Mouse (Mus musculus) embryonic facial prominence, embryonic 14.5 days (tissue): Measurements from ENCODE around the gene Dok3. TPM values are rescaled to one million over a fixed set of nuclear protein-coding genes. Genes with fewer than 3 reads are reported as not detected.

Experiments used
- ATAC-seq: fragments of 200-750 bp; cut with Nextera tagmentation; 2 replicates; pipeline ENCODE4 v1.8.0; 2017; ENCODE audit warnings: low read depth, moderate number of reproducible peaks, moderate TSS enrichment
- DNase-seq: peaks from one replicate; pipeline ENCODE4 v3.0.0-alpha.2; 2015; ENCODE audit warnings: low spot score
- H3K27ac ChIP-seq: fragments of 300-500 bp; sonication (generic); replicated peaks from 2 replicates; pipeline ENCODE4 v1.5.1; 2014; ENCODE audit warnings: low read depth, mild to moderate bottlenecking, low read length, moderate library complexity
- H3K27me3 ChIP-seq: fragments of 300-500 bp; sonication (generic); replicated peaks from 2 replicates; pipeline ENCODE4 v1.6.1; 2014; ENCODE audit warnings: low read length; ENCODE audit not compliant: control insufficient read depth, insufficient read depth
- H3K36me3 ChIP-seq: fragments of 300-500 bp; sonication (generic); 2 replicates; pipeline ENCODE4 v1.6.1; 2014; ENCODE audit warnings: low read length, mixed read lengths; ENCODE audit not compliant: control insufficient read depth, insufficient read depth
- H3K4me1 ChIP-seq: fragments of 300-500 bp; sonication (generic); 2 replicates; pipeline ENCODE4 v1.6.1; 2014; ENCODE audit warnings: antibody characterized with exemption, low read length; ENCODE audit not compliant: control insufficient read depth, insufficient read depth
- H3K4me2 ChIP-seq: fragments of 300-500 bp; sonication (generic); 2 replicates; pipeline ENCODE4 v1.6.1; 2014; ENCODE audit warnings: low read depth, mild to moderate bottlenecking, low read length, moderate library complexity, mixed read lengths
- H3K4me3 ChIP-seq: fragments of 300-500 bp; sonication (generic); 2 replicates; pipeline ENCODE4 v1.5.1; 2014; ENCODE audit warnings: low read depth, mild to moderate bottlenecking, low read length
- H3K9ac ChIP-seq: fragments of 300-500 bp; sonication (generic); 2 replicates; pipeline ENCODE4 v1.6.1; 2014; ENCODE audit warnings: low read depth, mild to moderate bottlenecking, low read length, moderate library complexity, mixed read lengths
- H3K9me3 ChIP-seq: fragments of 300-500 bp; sonication (generic); 2 replicates; pipeline ENCODE4 v1.6.1; 2016; ENCODE audit warnings: low read length; ENCODE audit not compliant: control insufficient read depth
- WGBS: fragments of 180-500 bp; shearing (Covaris S2); extraction: QIAGEN DNeasy Blood & Tissue Kit; methylation state at CpG from one replicate; pipeline ENCODE4 v1.1.7; 2014; 5-methylcytosine and 5-hydroxymethylcytosine counted together
- polyA plus RNA-seq: library from polyadenylated mRNA; unstranded; fragments of >200 nt; fragmentation: Nextera tagmentation; extraction: Ambion mirVana; gene quantifications from 2 replicates; pipeline ENCODE4 v1.2.1, GENCODE M21; 2014

The Dok3 gene
- polyA plus RNA-seq, 1 experiment from 2014 or later: 3.8 TPM

- ATAC-seq (no peak), DNase-seq (no peak)
- WGBS: 83% methylated on average over 6 of the region's 10 CpGs
- Histone ChIP-seq H3K4me3 (no peak overlapping the region), H3K4me1 (peaks cover 23% of the 10 kb centered on the region), H3K9me3 (no peaks in the 10 kb centered on the region), H3K36me3 (peaks cover 70% of the 10 kb centered on the region), H3K27me3 (no peaks in the 10 kb centered on the region), H3K9ac (no peak overlapping the region), H3K27ac (no peak overlapping the region), H3K4me2 (no peak overlapping the region)
Observed at GRCm38 (mm10) chr13:55508531-55508930, 20.6 kb downstream of the Dok3 start.

GRCm38 (mm10) chr13:55507877-55508276 lies 21.2 kb downstream of the Dok3 start:
- no peak for ATAC-seq
- H3K4me3 ChIP-seq: no peak overlapping the region

GRCm38 (mm10) chr13:55506697-55507096 lies 22.4 kb downstream of the Dok3 start:
- Histone ChIP-seq H3K4me2 (no peak overlapping the region), H3K9ac (no peak overlapping the region), H3K9me3 (no peaks in the 10 kb centered on the region), H3K4me1 (peaks cover 16% of the 10 kb centered on the region), H3K27me3 (no peaks in the 10 kb centered on the region), H3K4me3 (no peak overlapping the region), H3K36me3 (peaks cover 85% of the 10 kb centered on the region), H3K27ac (no peak overlapping the region)
- DNase-seq: no peak
- 89% methylated on average over 10 of the region's 10 CpGs for WGBS
- ATAC-seq: no peak

More at GRCm38 (mm10) chr13:55507877-55508276, 21.2 kb downstream of the Dok3 start:
- no peak for DNase-seq
- WGBS: 64% methylated on average over 11 of the region's 11 CpGs
- Histone ChIP-seq H3K36me3 (peaks cover 76% of the 10 kb centered on the region), H3K4me2 (no peak overlapping the region), H3K9me3 (no peaks in the 10 kb centered on the region), H3K27ac (no peak overlapping the region), H3K9ac (no peak overlapping the region), H3K27me3 (no peaks in the 10 kb centered on the region), H3K4me1 (peaks cover 23% of the 10 kb centered on the region)

- Histone ChIP-seq H3K36me3 (peaks cover 93% of the 10 kb centered on the region), H3K4me2 (no peak overlapping the region), H3K27me3 (no peaks in the 10 kb centered on the region), H3K9ac (no peak overlapping the region), H3K4me3 (no peak overlapping the region), H3K4me1 (peaks cover 8% of the 10 kb centered on the region), H3K27ac (no peak overlapping the region), H3K9me3 (no peaks in the 10 kb centered on the region)
- DNase-seq: no peak
- 96% methylated on average over 5 of the region's 9 CpGs for WGBS
- ATAC-seq: no peak
Observed at GRCm38 (mm10) chr13:55505810-55506209, 23.3 kb downstream of the Dok3 start.

- DNase-seq (no peak), ATAC-seq (no peak)
- WGBS: 89% methylated on average over 5 of the region's 5 CpGs
- Histone ChIP-seq H3K4me3 (no peak overlapping the region), H3K4me1 (no peaks in the 10 kb centered on the region), H3K27me3 (no peaks in the 10 kb centered on the region), H3K27ac (no peak overlapping the region), H3K9ac (no peak overlapping the region), H3K9me3 (no peaks in the 10 kb centered on the region), H3K4me2 (no peak overlapping the region), H3K36me3 (peaks cover 93% of the 10 kb centered on the region)
Observed at GRCm38 (mm10) chr13:55504390-55504789, 24.7 kb downstream of the Dok3 start.

GRCm38 (mm10) chr13:55502405-55502804 lies 26.7 kb downstream of the Dok3 start:
- 86% methylated on average over 8 of the region's 8 CpGs for WGBS
- no peaks in the 10 kb centered on the region for H3K27me3 ChIP-seq

GRCm38 (mm10) chr13:55500575-55500974 lies 28.5 kb downstream of the Dok3 start:
- Histone ChIP-seq H3K4me1 (no peaks in the 10 kb centered on the region), H3K9me3 (no peaks in the 10 kb centered on the region), H3K4me2 (no peak overlapping the region), H3K4me3 (no peak overlapping the region), H3K27ac (no peak overlapping the region), H3K27me3 (no peaks in the 10 kb centered on the region), H3K9ac (no peak overlapping the region), H3K36me3 (peaks cover 72% of the 10 kb centered on the region)
- DNase-seq: no peak
- ATAC-seq: no peak
- WGBS: 84% methylated on average over 10 of the region's 10 CpGs

More at GRCm38 (mm10) chr13:55502405-55502804, 26.7 kb downstream of the Dok3 start:
- H3K9me3 ChIP-seq: no peaks in the 10 kb centered on the region
- H3K4me1 ChIP-seq: no peaks in the 10 kb centered on the region
- H3K27ac ChIP-seq: no peak overlapping the region
- H3K9ac ChIP-seq: no peak overlapping the region
- ATAC-seq (no peak), DNase-seq (no peak)
- no peak overlapping the region for H3K4me3 ChIP-seq
- H3K36me3 ChIP-seq: peaks cover 91% of the 10 kb centered on the region
- no peak overlapping the region for H3K4me2 ChIP-seq

GRCm38 (mm10) chr13:55498906-55499305 lies 30.2 kb downstream of the Dok3 start:
- no peak for ATAC-seq
- peaks cover 56% of the 10 kb centered on the region for H3K36me3 ChIP-seq
- no peak overlapping the region for H3K27ac ChIP-seq

GRCm38 (mm10) chr13:55496661-55497060 lies 32.4 kb downstream of the Dok3 start:
- no peaks in the 10 kb centered on the region for H3K9me3 ChIP-seq
- H3K4me2 ChIP-seq: no peak overlapping the region
- WGBS: 85% methylated on average over 6 of the region's 6 CpGs
- 0 out of 2 replicates have a peak overlapping the region, but pooled peaks have one; percentile 14 for H3K9ac ChIP-seq
- H3K4me3 ChIP-seq: no peak overlapping the region
- no peak overlapping the region for H3K27ac ChIP-seq
- ATAC-seq (no peak), DNase-seq (no peak)
- peaks cover 36% of the 10 kb centered on the region for H3K36me3 ChIP-seq
- H3K27me3 ChIP-seq: no peaks in the 10 kb centered on the region
- no peaks in the 10 kb centered on the region for H3K4me1 ChIP-seq

More at GRCm38 (mm10) chr13:55498906-55499305, 30.2 kb downstream of the Dok3 start:
- no peaks in the 10 kb centered on the region for H3K4me1 ChIP-seq
- no peak overlapping the region for H3K4me3 ChIP-seq
- no peak overlapping the region for H3K9ac ChIP-seq
- H3K27me3 ChIP-seq: no peaks in the 10 kb centered on the region
- no peaks in the 10 kb centered on the region for H3K9me3 ChIP-seq
- 57% methylated on average over 9 of the region's 11 CpGs for WGBS
- DNase-seq: no peak
- no peak overlapping the region for H3K4me2 ChIP-seq
